Mouse (Mus musculus) splenic B cell, adult 2 months (primary cell): ENCODE data around the gene Pam16.

ENCODE experiments used
- DNase-seq: peaks from one replicate; pipeline ENCODE4 v3.0.0-alpha.2; 2011; ENCODE audit warnings: low read depth, low spot score
- H3K27me3 ChIP-seq: 2 replicates; pipeline ENCODE4 v1.6.1; 2012; ENCODE audit warnings: mild to moderate bottlenecking, low read length, moderate library complexity, mixed read lengths; ENCODE audit not compliant: control insufficient read depth, poor library complexity, insufficient read depth, severe bottlenecking
- H3K36me3 ChIP-seq: 2 replicates; pipeline ENCODE4 v1.6.1; 2012; ENCODE audit warnings: mild to moderate bottlenecking, low read length, moderate library complexity, mixed read lengths; ENCODE audit not compliant: control insufficient read depth, poor library complexity, insufficient read depth, severe bottlenecking

Pam16 gene

GRCm38 (mm10) chr16:4578630-4579029 is 46.2 kb downstream of the Pam16 start:
- H3K27me3 ChIP-seq: no peaks in the 10 kb centered on the region
- no peak for DNase-seq
- no peaks in the 10 kb centered on the region for H3K36me3 ChIP-seq

- Histone ChIP-seq H3K36me3 (no peaks in the 10 kb centered on the region), H3K27me3 (no peaks in the 10 kb centered on the region)
- no peak for DNase-seq
Observed at GRCm38 (mm10) chr16:4576873-4577272, 47.9 kb downstream of the Pam16 start.

GRCm38 (mm10) chr16:4576038-4576437 is 48.8 kb downstream of the Pam16 start:
- DNase-seq: no peak
- H3K36me3 ChIP-seq: no peaks in the 10 kb centered on the region
- H3K27me3 ChIP-seq: no peaks in the 10 kb centered on the region

GRCm38 (mm10) chr16:4570737-4571136 is 54.1 kb downstream of the Pam16 start:
- Histone ChIP-seq H3K36me3 (no peaks in the 10 kb centered on the region), H3K27me3 (no peaks in the 10 kb centered on the region)
- no peak for DNase-seq

GRCm38 (mm10) chr16:4567912-4568311 is 56.9 kb downstream of the Pam16 start:
- peak; percentile 84 for DNase-seq
- Histone ChIP-seq H3K36me3 (no peaks in the 10 kb centered on the region), H3K27me3 (no peaks in the 10 kb centered on the region)
